Mouse (Mus musculus) heart, embryonic 14.5 days (tissue): ENCODE results near the gene Rnls. TPM values are rescaled to one million over a fixed set of nuclear protein-coding genes. Genes with fewer than 3 reads are reported as not detected.

ENCODE experiments used
- ATAC-seq: fragments of 200-750 bp; cut with Nextera tagmentation; 2 replicates; pipeline ENCODE4 v1.8.0; 2017; ENCODE audit warnings: low read depth, moderate TSS enrichment; ENCODE audit not compliant: insufficient number of reproducible peaks, insufficient read depth, low FRiP score
- H3K27ac ChIP-seq, 2 experiments: fragments of 200-500 bp in 1 of 2; fragments of 300-500 bp in 1 of 2; sonication (generic) in 1 of 2; replicated peaks in 1 of 2; 2 replicates each; pipeline ENCODE4 v1.5.1; 2012 to 2014; ENCODE audit warnings: low read depth in 2 of 2, low read length in 2 of 2, control low read depth in 1 of 2, mild to moderate bottlenecking in 1 of 2, mixed read lengths in 1 of 2; ENCODE audit not compliant: control insufficient read depth in 1 of 2, insufficient read depth in 1 of 2
- H3K27me3 ChIP-seq: fragments of 300-500 bp; sonication (generic); 2 replicates; pipeline ENCODE4 v1.6.1; 2014; ENCODE audit warnings: mild to moderate bottlenecking, low read length, control low read depth; ENCODE audit not compliant: control insufficient read depth, insufficient read depth
- H3K36me3 ChIP-seq: fragments of 300-500 bp; sonication (generic); 2 replicates; pipeline ENCODE4 v1.6.1; 2014; ENCODE audit warnings: mild to moderate bottlenecking, control low read depth, low read length, mixed read lengths; ENCODE audit not compliant: control insufficient read depth, insufficient read depth
- H3K4me1 ChIP-seq, 2 experiments: fragments of 200-500 bp in 1 of 2; fragments of 300-500 bp in 1 of 2; sonication (generic) in 1 of 2; 2 replicates each; pipeline ENCODE4 v1.6.1; 2012 to 2014; ENCODE audit warnings: low read length in 2 of 2, control low read depth in 1 of 2, mixed read lengths in 1 of 2; ENCODE audit not compliant: control insufficient read depth in 2 of 2, insufficient read depth in 2 of 2
- H3K4me2 ChIP-seq: fragments of 300-500 bp; sonication (generic); 2 replicates; pipeline ENCODE4 v1.6.1; 2014; ENCODE audit warnings: mild to moderate bottlenecking, low read length
- H3K4me3 ChIP-seq, 2 experiments: fragments of 200-500 bp in 1 of 2; fragments of 300-500 bp in 1 of 2; sonication (generic) in 1 of 2; 2 replicates each; pipeline ENCODE4 v1.5.1; 2012 to 2014; ENCODE audit warnings: low read length in 2 of 2, mild to moderate bottlenecking in 2 of 2, control low read depth in 1 of 2, low read depth in 1 of 2, moderate library complexity in 1 of 2; ENCODE audit not compliant: control insufficient read depth in 1 of 2, insufficient read depth in 1 of 2
- H3K9ac ChIP-seq: fragments of 300-500 bp; sonication (generic); 2 replicates; pipeline ENCODE4 v1.6.1; 2014; ENCODE audit warnings: mild to moderate bottlenecking, low read length
- H3K9me3 ChIP-seq: fragments of 300-500 bp; sonication (generic); 2 replicates; pipeline ENCODE4 v1.6.1; 2016; ENCODE audit warnings: low read length, control low read depth; ENCODE audit not compliant: control insufficient read depth
- WGBS: fragments of 180-500 bp; shearing (Covaris S2); extraction: QIAGEN DNeasy Blood & Tissue Kit; methylation state at CpG from one replicate; pipeline ENCODE4 v1.1.7; 2014; 5-methylcytosine and 5-hydroxymethylcytosine counted together
- polyA plus RNA-seq: library from polyadenylated mRNA; unstranded; fragments of >200 nt; fragmentation: Nextera tagmentation; extraction: Ambion mirVana; gene quantifications from 2 replicates; pipeline ENCODE4 v1.2.1, GENCODE M21; 2014

Gene Rnls
- polyA plus RNA-seq, 1 experiment from 2014 or later = 11.5 TPM

DNA sequence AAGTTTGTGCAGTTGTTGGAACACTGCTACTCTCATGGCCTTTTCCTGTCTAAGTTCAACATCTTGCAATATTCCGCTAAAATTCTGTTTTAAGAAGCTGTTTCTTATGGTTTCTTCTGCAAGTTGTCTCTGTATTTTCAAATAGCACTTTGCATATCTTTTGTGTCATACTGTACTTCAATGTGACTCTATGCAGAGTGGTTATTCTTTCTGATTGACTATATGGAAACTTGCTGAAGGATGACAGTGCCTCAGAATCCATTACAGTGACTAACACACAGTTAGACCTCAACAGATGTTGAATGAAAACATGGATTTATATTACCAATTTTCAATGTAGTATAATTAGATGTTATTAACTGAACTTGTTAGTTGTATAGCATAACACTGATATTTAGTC, 232.9 kb downstream of the Rnls start:
- H3K9me3 ChIP-seq = no peaks in the 10 kb centered on the region
- H3K4me1 ChIP-seq = no peaks in the 10 kb centered on the region
- no peak overlapping the region for H3K9ac ChIP-seq
- no peaks in the 10 kb centered on the region for H3K36me3 ChIP-seq
- H3K27ac ChIP-seq = no peak overlapping the region
- no peak overlapping the region for H3K4me3 ChIP-seq
- no peaks in the 10 kb centered on the region for H3K27me3 ChIP-seq
- no peak overlapping the region for H3K4me2 ChIP-seq
- 88% methylated on average over 1 of the region's 1 CpGs for WGBS
- no peak for ATAC-seq

DNA sequence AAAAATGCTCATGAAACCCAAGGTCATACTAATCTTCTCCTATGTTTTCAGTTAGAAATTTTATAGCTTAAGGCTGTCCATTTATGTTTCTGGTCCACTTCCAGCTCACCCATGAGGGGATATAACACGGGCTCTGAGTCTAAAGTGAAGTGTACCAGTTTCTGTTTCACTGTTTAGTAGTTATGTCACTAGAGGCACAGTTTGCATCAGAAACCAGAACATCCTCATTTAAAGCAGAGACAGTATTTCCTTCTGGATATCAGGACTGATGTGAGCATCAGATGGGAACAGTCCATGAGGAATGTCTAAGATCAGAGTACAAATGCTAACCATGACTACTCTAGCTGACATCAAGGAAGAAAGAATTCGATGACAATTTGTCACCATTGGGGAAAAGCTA, 233.9 kb downstream of the Rnls start:
- Histone ChIP-seq H3K27me3 (no peaks in the 10 kb centered on the region), H3K9me3 (no peaks in the 10 kb centered on the region), H3K4me3 (no peak overlapping the region), H3K27ac (no peak overlapping the region), H3K4me1 (no peaks in the 10 kb centered on the region), H3K9ac (no peak overlapping the region), H3K36me3 (no peaks in the 10 kb centered on the region), H3K4me2 (no peak overlapping the region)
- no peak for ATAC-seq
- WGBS = 80% methylated on average over 2 of the region's 2 CpGs

DNA sequence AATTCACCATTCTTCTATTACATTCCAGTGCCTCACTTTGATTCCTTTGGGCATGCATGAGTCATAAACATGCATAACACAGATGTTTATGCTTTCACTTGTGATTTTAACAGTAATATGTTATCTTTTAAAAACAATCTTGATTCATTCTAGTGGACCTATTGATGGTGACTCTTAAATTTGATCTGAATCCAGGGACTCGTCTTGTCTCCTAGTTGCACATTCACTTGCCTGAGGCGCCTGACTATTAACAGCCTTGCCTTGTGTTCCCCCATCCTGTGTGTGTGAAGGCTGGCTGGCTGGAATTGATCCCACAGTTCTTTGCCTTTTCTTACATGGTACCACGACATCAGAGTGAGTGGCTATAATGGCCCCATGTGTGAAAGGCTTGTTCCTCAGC, 243.7 kb downstream of the Rnls start:
- no peaks in the 10 kb centered on the region for H3K4me1 ChIP-seq
- WGBS = 78% methylated on average over 3 of the region's 3 CpGs

DNA sequence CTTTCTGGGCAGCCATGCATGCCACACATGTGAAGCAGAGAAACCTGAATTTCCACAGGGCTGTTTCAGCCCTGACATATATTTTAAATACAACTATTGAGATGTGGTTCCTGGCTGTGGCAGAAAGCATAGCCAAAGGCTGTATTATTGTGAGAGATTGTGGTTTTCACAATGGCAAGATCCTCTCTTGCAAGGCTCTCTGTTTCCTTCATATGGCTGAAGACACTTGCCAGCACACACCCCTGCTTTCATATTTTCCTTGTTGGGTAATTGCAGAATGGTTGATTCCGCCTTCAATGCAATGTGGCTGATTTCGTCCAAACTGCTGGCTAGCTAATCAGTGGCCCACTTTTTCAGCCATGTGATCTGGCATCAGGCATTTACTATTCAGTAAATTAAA, 248.9 kb downstream of the Rnls start:
- Histone ChIP-seq H3K4me3 (no peak overlapping the region), H3K9ac (no peak overlapping the region), H3K4me1 (no peaks in the 10 kb centered on the region), H3K4me2 (no peak overlapping the region), H3K27ac (no peak overlapping the region), H3K36me3 (no peaks in the 10 kb centered on the region), H3K27me3 (no peaks in the 10 kb centered on the region), H3K9me3 (no peaks in the 10 kb centered on the region)
- 92% methylated on average over 2 of the region's 2 CpGs for WGBS
- ATAC-seq = no peak

More for the DNA sequence above, 243.7 kb downstream of the Rnls start:
- no peak overlapping the region for H3K9ac ChIP-seq
- H3K36me3 ChIP-seq = no peaks in the 10 kb centered on the region
- ATAC-seq = no peak
- no peaks in the 10 kb centered on the region for H3K27me3 ChIP-seq
- no peak overlapping the region for H3K4me2 ChIP-seq
- H3K4me3 ChIP-seq = no peak overlapping the region
- H3K27ac ChIP-seq = no peak overlapping the region
- no peaks in the 10 kb centered on the region for H3K9me3 ChIP-seq

DNA sequence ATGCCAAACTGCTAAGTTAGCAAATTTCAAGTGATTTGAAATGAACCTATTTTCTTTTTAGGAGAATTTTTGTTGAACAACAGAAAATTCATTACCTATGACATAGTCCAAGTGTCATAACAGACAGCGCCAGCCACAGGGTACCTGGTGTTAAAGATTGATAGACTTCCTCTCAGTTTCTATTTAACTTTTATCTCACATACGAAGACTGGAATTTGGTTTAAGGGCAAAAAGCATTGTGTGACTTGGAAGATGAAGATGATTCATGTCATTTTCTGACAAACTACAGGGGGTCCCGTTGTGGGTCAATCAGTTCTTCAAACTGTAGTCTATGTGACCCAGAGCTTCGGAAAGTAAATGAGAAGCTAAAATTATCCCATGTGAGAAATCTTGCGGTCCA, 254.8 kb downstream of the Rnls start:
- H3K4me2 ChIP-seq = no peak overlapping the region
- ATAC-seq = no peak
- no peak overlapping the region for H3K27ac ChIP-seq
- no peaks in the 10 kb centered on the region for H3K27me3 ChIP-seq
- H3K4me3 ChIP-seq = no peak overlapping the region
- H3K4me1 ChIP-seq = no peaks in the 10 kb centered on the region
- WGBS = 76% methylated on average over 5 of the region's 5 CpGs
- no peaks in the 10 kb centered on the region for H3K9me3 ChIP-seq
- H3K36me3 ChIP-seq = no peaks in the 10 kb centered on the region
- H3K9ac ChIP-seq = no peak overlapping the region

DNA sequence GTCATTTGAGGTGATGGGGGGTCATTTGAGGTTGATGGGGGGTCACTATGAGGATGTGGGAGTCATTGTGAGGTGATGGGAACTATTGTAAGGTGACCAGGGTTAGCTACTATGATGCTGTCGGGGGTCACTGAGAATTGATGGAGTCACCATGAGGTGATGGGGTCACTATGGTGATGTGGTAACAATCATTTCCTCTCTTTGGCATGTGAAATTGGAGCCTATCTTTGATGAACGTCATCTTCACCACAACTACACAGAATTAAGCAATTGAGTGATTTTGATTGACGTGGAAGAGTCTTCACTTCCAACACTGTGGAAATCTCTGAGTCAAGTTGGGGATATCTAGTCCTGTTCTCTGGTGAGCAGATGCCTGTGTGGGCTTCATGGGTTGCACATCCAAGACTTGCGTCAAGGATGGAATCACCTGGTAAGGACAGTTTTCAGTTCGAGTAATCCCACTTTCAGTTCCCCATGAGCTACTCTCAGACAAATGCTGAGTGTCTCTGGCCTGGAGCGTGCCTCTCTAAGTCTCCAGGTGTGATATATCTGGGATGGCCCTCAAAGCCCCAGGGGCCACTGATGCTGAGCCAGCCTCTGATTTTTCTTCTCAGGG, 269.4 kb downstream of the Rnls start:
- WGBS = 82% methylated on average over 6 of the region's 6 CpGs

DNA sequence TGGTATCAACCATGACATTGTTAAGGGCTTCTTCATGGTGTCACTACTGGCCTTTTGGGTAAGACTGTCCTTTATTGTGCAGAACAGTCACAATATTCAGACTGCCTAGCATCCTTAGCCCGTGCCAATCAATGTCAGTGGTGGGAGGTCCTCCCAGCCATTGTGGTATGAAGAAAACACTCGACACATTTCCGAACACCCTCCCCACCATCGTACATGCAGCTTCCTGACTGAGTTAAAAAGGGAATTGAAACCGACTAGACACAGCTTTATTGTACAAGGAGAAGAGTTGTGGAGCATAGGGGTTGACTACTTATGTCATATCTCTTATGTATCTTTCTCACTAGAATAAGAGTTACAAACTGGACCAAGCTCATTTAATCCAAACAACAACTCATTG, 272.1 kb downstream of the Rnls start:
- H3K36me3 ChIP-seq = no peaks in the 10 kb centered on the region
- H3K9me3 ChIP-seq = no peaks in the 10 kb centered on the region
- ATAC-seq = no peak
- no peak overlapping the region for H3K4me3 ChIP-seq
- H3K27me3 ChIP-seq = no peaks in the 10 kb centered on the region
- 66% methylated on average over 5 of the region's 5 CpGs for WGBS
- H3K9ac ChIP-seq = no peak overlapping the region
- no peak overlapping the region for H3K4me2 ChIP-seq
- no peak overlapping the region for H3K27ac ChIP-seq
- H3K4me1 ChIP-seq = no peaks in the 10 kb centered on the region

More for the DNA sequence above, 269.4 kb downstream of the Rnls start:
- Histone ChIP-seq H3K4me3 (no peak overlapping the region), H3K4me1 (no peaks in the 10 kb centered on the region), H3K4me2 (no peak overlapping the region), H3K36me3 (no peaks in the 10 kb centered on the region), H3K27ac (no peak overlapping the region), H3K9ac (no peak overlapping the region), H3K27me3 (no peaks in the 10 kb centered on the region), H3K9me3 (no peaks in the 10 kb centered on the region)
- no peak for ATAC-seq

DNA sequence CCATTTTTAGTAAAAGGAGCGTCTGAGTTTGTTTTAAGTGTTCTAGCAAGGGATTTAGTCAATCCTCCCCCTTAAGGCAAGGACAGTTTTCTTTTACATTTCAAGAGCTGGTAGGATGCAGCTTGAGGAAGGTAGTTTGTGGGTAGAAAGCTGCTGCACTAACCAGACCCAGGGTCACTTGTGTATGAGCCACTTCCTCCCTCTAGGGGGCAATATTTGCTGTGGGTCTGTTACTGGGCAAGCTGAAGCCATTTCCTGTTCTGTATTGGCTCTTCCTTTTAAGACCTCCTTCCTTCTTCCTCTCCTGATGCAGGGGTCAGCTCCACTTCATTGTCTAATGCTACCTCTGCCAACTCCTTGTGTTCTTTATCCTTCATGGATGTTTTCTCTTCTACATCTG, 273.2 kb downstream of the Rnls start:
- Histone ChIP-seq H3K9ac (no peak overlapping the region), H3K36me3 (no peaks in the 10 kb centered on the region), H3K27me3 (no peaks in the 10 kb centered on the region), H3K4me1 (no peaks in the 10 kb centered on the region), H3K4me2 (no peak overlapping the region), H3K9me3 (no peaks in the 10 kb centered on the region), H3K4me3 (no peak overlapping the region), H3K27ac (no peak overlapping the region)
- WGBS = 58% methylated on average over 1 of the region's 1 CpGs
- ATAC-seq = no peak
